Mouse (Mus musculus): Measurements from ENCODE around the gene Cdkn1a. TPM values are rescaled to one million over a fixed set of nuclear protein-coding genes. Genes with fewer than 3 reads are reported as not detected.

Gene Cdkn1a
- polyA plus RNA-seq, 1 experiment from 2014 or later = 47.2 TPM

DNA sequence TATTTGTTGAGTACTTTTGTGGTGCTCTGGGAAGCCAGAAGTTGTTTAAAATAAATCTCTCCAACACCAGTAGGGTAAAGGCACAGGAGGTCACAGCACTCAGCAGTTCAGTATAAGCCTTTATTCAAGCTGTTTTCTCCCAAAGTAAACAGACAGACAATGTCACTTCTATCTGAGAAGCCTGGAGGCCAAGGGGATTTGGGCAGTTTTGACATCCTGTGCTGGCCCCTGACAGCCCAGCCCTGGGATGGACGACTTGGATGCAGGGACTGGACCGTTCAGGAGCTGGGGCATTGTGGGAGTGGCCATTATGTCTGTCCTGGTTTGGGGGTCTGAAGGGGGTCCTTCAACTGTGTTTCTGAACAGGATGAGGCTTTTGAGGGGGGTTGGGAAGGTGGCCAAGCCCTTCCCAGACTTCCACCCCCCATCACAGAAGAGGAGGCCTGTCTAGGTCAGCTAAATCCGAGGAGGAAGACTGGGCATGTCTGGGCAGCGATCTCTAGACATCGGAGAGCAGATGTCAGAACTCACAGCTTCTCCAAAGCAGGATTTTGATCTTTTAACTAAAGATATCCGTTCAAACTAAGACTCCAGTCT, 670 bp downstream of the Cdkn1a start:
- Histone ChIP-seq H3K4me3 (no peak overlapping the region), H3K27me3 (peaks cover 40% of the 10 kb centered on the region), H3K9me3 (no peaks in the 10 kb centered on the region), H3K4me2 (no peak overlapping the region), H3K9ac (no peak overlapping the region), H3K4me1 (replicated peaks) (peaks cover 30% of the 10 kb centered on the region), H3K27ac (replicated peaks) (no peak overlapping the region), H3K36me3 (no peaks in the 10 kb centered on the region)
- ATAC-seq (ENCODE audit: low read depth) = no peak
- WGBS = 57% methylated on average over 6 of the region's 6 CpGs

DNA sequence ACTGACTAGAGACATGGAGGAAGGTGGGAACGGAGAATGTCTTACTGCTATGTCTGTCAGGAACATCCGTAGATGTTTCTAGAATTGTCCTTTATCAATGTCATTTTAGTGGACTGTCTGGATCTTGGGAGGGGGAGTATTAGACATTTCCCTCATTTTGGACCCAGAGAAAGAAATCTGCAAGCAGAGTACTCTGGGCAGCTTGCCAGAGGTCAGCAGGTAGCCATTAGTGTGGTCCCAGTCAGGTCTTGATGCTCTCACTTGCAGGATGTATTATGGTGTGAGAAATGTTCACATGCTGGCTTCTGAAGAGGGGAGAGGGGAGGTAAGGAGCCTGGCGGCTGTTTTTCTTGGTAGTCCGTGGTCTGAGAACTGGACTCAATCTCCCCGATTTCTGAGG, 1.7 kb downstream of the Cdkn1a start:
- 61% methylated on average over 5 of the region's 5 CpGs for WGBS
- no peak overlapping the region for H3K27ac ChIP-seq (replicated peaks)
- no peaks in the 10 kb centered on the region for H3K36me3 ChIP-seq
- H3K27me3 ChIP-seq = peaks cover 40% of the 10 kb centered on the region
- H3K4me1 ChIP-seq (replicated peaks) = peaks cover 27% of the 10 kb centered on the region
- no peak overlapping the region for H3K9ac ChIP-seq
- H3K9me3 ChIP-seq = no peaks in the 10 kb centered on the region
- no peak for ATAC-seq (ENCODE audit: low read depth)
- no peak overlapping the region for H3K4me2 ChIP-seq
- H3K4me3 ChIP-seq = no peak overlapping the region

DNA sequence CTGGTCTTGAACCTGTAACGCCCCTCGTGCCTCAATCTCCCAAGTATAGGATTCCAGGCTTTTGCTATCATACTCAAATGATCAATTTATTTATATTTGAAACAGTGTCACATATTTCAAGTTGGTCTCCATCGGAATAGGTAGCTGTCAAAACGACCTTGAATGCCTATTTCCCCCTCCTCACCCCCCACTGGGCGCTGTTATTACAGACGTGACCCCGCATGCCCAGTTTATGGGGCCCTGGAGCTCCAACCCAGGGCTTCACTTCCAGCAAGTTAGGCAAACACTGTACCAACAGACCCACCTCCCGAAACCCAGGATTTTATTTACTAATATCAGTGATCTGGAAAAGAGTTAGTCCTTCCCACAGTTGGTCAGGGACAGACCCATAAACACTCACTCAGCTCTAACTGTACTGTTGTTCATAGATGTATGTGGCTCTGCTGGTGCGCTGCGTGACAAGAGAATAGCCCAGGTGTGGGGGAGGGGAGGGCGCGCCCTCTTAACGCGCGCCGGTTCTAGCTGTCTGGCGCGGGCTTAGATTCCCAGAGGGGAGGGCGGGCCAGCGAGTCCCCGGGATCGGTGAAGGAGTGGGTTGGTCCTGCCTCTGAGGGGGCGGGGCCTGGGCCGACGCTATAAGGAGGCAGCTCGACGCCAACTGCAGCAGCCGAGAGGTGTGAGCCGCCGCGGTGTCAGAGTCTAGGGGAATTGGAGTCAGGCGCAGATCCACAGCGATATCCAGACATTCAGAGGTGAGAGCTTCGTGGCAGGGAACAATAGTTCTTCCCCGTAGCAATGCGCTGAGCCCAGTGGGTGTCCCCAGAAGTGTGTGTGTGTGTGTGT, 2.6 kb downstream of the Cdkn1a start:
- 6% methylated on average over 36 of the region's 36 CpGs for WGBS
- no peaks in the 10 kb centered on the region for H3K9me3 ChIP-seq
- H3K36me3 ChIP-seq = no peaks in the 10 kb centered on the region
- ATAC-seq (ENCODE audit: low read depth) = peak; percentile 80
- H3K9ac ChIP-seq = peak overlapping the region; percentile 75
- peak overlapping the region; percentile 50 for H3K4me3 ChIP-seq
- H3K27me3 ChIP-seq = peaks cover 40% of the 10 kb centered on the region
- H3K27ac ChIP-seq (replicated peaks) = no peak overlapping the region
- peak overlapping the region; percentile 84 for H3K4me2 ChIP-seq
- peaks cover 27% of the 10 kb centered on the region for H3K4me1 ChIP-seq (replicated peaks)

DNA sequence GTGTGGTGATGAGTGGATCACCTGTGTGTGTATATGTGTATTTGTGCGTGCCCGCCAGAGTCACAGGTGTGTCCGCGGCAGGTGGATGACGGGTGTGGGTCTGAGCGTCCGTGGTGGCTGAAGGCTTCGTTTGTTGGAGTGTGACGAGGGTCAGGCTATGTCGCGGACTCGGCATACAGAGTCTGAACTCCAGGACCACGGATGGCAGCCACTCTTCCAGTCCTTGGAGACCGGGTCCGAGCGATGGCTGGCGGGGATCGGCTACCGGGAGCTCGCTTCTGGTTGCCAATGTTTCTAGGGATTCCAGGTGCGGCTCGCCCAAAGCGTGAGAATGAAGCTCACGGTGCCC, 3.2 kb downstream of the Cdkn1a start:
- H3K36me3 ChIP-seq = 0 out of 2 replicates have a peak, but pooled peaks cover 5% of the 10 kb centered on the region
- peak overlapping the region; percentile 84 for H3K4me2 ChIP-seq
- WGBS = 0% methylated on average over 24 of the region's 24 CpGs
- no peak overlapping the region for H3K27ac ChIP-seq (replicated peaks)
- peak overlapping the region; percentile 50 for H3K4me3 ChIP-seq
- ATAC-seq (ENCODE audit: low read depth) = peak; percentile 9
- H3K27me3 ChIP-seq = peaks cover 40% of the 10 kb centered on the region
- peaks cover 27% of the 10 kb centered on the region for H3K4me1 ChIP-seq (replicated peaks)
- no peaks in the 10 kb centered on the region for H3K9me3 ChIP-seq
- H3K9ac ChIP-seq = peak overlapping the region; percentile 75

DNA sequence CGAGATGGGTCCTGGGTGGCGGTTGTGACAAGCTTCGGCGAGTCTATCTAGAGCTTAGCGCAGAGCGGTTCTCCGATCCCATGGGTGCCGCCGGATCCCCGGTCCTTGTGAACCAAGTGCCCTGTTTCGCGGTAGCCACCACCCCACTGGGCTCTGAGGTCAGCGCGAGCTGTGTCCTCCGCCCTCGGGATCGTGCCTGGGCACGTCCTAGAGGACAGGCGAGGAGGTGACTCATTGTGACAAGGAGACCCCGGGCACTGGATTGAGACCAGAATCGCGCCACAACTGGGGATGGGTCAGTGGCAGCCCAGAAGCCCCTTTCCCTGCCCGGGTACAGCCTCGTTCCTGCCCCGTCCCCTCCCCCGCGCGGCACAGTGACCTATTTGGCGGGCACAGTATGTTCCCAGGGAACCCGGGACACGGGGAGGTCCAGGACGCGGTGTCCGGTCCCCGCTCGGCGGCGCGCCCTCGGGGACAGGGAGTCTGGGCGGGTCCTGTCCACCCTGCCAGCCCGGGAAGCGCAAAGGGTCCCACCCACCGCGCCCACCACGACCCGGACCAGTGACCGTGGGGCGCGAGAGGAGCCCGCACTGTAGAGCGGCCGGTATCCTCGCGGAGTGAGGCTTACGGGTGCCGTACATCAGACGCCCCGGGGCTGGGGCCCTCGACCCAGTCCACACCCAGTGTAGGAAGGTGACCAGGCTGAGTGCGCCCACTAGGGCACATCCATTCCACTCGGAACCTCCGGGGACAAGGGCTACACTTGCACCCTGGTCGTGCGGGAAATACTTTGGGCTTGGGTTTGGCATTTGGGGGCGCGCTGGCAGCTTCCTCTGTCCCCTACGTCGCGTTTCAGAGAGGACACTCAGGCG, 3.8 kb downstream of the Cdkn1a start:
- no peaks in the 10 kb centered on the region for H3K9me3 ChIP-seq
- peak; percentile 32 for ATAC-seq (ENCODE audit: low read depth)
- peak overlapping the region; percentile 50 for H3K4me3 ChIP-seq
- H3K4me1 ChIP-seq (replicated peaks) = peaks cover 27% of the 10 kb centered on the region
- H3K27me3 ChIP-seq = peaks cover 40% of the 10 kb centered on the region
- 0 out of 2 replicates have a peak overlapping the region, but pooled peaks have one; percentile 47 for H3K27ac ChIP-seq (replicated peaks)
- under 1% methylated on average over 69 of the region's 71 CpGs for WGBS
- 0 out of 2 replicates have a peak, but pooled peaks cover 8% of the 10 kb centered on the region for H3K36me3 ChIP-seq
- H3K4me2 ChIP-seq = peak overlapping the region; percentile 84
- peak overlapping the region; percentile 75 for H3K9ac ChIP-seq

DNA sequence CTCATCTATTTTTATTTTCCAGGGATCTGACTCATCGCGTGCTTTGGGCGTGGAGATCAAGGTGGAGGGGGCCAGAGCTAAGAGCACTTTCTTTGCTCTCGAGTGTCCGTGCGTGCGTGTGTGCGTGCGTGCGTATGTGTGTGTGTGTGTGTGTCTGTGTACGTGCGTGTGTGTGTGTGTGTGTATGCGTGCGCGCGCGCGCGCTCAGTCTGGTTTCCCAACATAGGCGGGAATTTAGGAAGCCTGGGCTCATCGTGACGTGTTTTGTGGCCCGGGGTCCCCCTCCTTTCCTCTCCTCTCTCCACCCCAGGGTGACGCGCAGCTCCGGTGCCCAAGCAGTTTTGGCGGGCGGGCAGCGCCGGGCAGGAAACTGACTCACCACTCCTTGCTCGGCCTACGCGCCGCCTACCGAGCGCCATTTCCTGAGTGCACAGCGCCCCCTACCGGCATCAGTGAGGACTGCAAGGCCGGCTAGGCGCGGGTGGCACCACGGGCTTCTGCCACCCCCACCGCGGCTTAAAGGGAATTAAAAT, 4.5 kb downstream of the Cdkn1a start:
- peaks cover 40% of the 10 kb centered on the region for H3K27me3 ChIP-seq
- peak; percentile 88 for ATAC-seq (ENCODE audit: low read depth)
- 2% methylated on average over 44 of the region's 44 CpGs for WGBS

DNA sequence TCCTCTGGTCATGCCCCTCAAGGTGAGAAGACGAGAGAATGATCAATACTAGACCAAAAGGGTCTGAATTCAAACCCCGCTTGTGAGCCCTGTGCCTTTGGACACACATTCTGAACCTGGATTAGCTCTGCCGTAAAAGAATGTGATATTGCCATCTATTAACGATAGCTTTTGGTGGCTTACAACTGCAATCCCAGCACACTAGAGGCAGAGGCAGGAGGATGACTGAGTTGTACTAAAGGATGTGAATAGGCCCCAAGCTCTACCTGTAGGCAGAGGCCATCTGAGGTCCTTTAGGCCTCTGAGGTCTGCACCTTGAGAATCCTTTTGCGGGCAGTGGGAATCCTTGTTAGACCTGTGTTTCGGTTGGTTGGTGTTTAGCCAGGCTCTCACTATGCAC, 5.5 kb downstream of the Cdkn1a start:
- H3K9ac ChIP-seq = no peak overlapping the region
- WGBS = 94% methylated on average over 6 of the region's 6 CpGs

More for the DNA sequence above, 4.5 kb downstream of the Cdkn1a start:
- peak overlapping the region; percentile 50 for H3K4me3 ChIP-seq
- H3K9me3 ChIP-seq = no peaks in the 10 kb centered on the region
- H3K27ac ChIP-seq (replicated peaks) = 0 out of 2 replicates have a peak overlapping the region, but pooled peaks have one; percentile 47
- H3K4me1 ChIP-seq (replicated peaks) = peaks cover 27% of the 10 kb centered on the region
- peak overlapping the region; percentile 75 for H3K9ac ChIP-seq
- H3K4me2 ChIP-seq = peak overlapping the region; percentile 84
- H3K36me3 ChIP-seq = 0 out of 2 replicates have a peak, but pooled peaks cover 8% of the 10 kb centered on the region

DNA sequence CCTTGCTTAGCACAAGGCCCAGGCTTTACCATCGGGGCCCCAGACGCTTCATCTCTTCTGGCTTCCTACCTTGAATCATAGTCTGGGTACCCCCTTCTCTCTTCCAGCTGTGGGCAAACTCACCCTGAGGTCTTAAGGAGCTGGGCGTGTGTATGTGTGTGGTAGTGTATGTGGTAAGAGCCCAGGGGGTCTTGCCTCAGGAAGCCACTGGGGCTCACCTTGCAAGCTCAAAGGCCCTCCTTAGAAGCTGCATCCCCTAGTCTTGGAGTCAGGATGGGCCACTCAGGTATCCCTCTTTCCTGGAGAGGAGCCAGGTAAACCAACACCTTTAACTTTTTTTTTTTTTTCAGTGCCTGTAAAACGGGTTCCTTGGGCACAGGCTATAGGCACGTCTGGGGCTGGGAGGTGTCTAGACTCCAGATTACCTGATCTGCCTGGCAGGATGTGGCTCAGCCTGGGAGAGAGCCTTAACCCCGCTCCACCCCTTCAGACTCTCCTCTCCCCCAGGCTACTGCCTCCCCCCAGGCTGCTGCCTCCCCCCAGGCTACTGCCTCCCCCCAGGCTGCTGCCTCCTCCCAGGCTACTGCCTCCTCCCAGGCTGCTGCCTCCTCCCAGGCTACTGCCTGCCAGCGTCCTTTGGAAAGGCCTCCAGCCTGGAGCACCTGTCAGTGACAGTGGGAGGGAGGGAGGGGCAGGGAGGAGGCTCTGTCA, 6.2 kb downstream of the Cdkn1a start:
- no peak overlapping the region for H3K9ac ChIP-seq
- WGBS = 71% methylated on average over 7 of the region's 7 CpGs
- H3K27ac ChIP-seq (replicated peaks) = no peak overlapping the region
- no peak for ATAC-seq (ENCODE audit: low read depth)
- H3K4me1 ChIP-seq (replicated peaks) = peaks cover 27% of the 10 kb centered on the region
- no peak overlapping the region for H3K4me3 ChIP-seq
- H3K4me2 ChIP-seq = no peak overlapping the region
- H3K27me3 ChIP-seq = peaks cover 34% of the 10 kb centered on the region
- 0 out of 2 replicates have a peak, but pooled peaks cover 8% of the 10 kb centered on the region for H3K36me3 ChIP-seq
- no peaks in the 10 kb centered on the region for H3K9me3 ChIP-seq

More for the DNA sequence above, 5.5 kb downstream of the Cdkn1a start:
- Histone ChIP-seq H3K27me3 (peaks cover 37% of the 10 kb centered on the region), H3K4me2 (no peak overlapping the region), H3K9me3 (no peaks in the 10 kb centered on the region), H3K27ac (replicated peaks) (no peak overlapping the region), H3K4me3 (no peak overlapping the region), H3K36me3 (0 out of 2 replicates have a peak, but pooled peaks cover 8% of the 10 kb centered on the region), H3K4me1 (replicated peaks) (peaks cover 27% of the 10 kb centered on the region)
- ATAC-seq (ENCODE audit: low read depth) = no peak

DNA sequence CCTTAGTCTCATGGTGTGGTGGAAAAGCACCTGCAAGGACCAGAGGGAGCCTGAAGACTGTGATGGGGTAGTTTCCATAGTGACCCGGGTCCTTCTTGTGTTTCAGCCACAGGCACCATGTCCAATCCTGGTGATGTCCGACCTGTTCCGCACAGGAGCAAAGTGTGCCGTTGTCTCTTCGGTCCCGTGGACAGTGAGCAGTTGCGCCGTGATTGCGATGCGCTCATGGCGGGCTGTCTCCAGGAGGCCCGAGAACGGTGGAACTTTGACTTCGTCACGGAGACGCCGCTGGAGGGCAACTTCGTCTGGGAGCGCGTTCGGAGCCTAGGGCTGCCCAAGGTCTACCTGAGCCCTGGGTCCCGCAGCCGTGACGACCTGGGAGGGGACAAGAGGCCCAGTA, 7.5 kb downstream of the Cdkn1a start:
- no peak overlapping the region for H3K9ac ChIP-seq
- H3K27ac ChIP-seq (replicated peaks) = no peak overlapping the region
- no peak overlapping the region for H3K4me3 ChIP-seq
- 0 out of 2 replicates have a peak, but pooled peaks cover 8% of the 10 kb centered on the region for H3K36me3 ChIP-seq
- H3K4me1 ChIP-seq (replicated peaks) = peaks cover 21% of the 10 kb centered on the region
- WGBS = 95% methylated on average over 24 of the region's 24 CpGs
- no peak overlapping the region for H3K4me2 ChIP-seq
- no peaks in the 10 kb centered on the region for H3K9me3 ChIP-seq
- H3K27me3 ChIP-seq = peaks cover 23% of the 10 kb centered on the region
- no peak for ATAC-seq (ENCODE audit: low read depth)

DNA sequence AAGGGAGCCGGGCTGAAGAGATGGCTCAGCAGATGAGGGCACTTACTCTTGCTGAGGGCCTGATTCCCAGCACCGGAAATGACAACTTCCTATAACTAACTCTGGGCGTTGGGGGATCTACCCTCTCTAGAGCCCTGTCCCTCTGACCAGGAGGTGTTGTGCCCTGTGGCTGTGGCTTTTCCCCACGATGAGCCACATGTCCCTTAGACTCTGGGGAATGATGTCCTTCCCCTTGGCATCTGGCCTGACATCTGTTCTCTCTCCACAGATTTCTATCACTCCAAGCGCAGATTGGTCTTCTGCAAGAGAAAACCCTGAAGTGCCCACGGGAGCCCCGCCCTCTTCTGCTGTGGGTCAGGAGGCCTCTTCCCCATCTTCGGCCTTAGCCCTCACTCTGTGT, 8.3 kb downstream of the Cdkn1a start:
- Histone ChIP-seq H3K9me3 (no peaks in the 10 kb centered on the region; the same call in 1 of the 2 replicates), H3K27me3 (peaks cover 15% of the 10 kb centered on the region), H3K4me3 (no peak overlapping the region), H3K36me3 (0 out of 2 replicates have a peak, but pooled peaks cover 8% of the 10 kb centered on the region), H3K9ac (no peak overlapping the region), H3K27ac (replicated peaks) (no peak overlapping the region), H3K4me2 (no peak overlapping the region), H3K4me1 (replicated peaks) (peaks cover 13% of the 10 kb centered on the region)
- ATAC-seq (ENCODE audit: low read depth) = no peak
- 78% methylated on average over 8 of the region's 8 CpGs for WGBS

DNA sequence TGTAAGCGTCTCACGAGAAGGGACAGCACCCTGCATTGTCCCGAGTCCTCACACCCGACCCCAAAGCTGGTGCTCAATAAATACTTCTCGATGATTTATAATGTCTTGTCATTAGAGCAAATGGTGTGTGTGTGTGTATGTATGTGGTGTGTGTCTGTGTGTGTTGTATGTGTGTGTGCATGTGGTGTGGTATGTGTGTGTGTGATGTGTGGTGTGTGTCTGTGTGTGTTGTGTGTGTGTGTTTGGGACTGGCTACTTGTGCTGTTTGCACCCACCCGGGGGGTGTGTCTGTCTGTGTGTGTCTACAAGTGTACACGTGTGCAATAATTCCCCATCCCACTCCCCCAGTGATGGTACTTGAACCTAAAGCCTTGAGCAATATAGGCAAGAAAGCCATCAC, 9.9 kb downstream of the Cdkn1a start:
- Histone ChIP-seq H3K9ac (no peak overlapping the region), H3K4me3 (no peak overlapping the region), H3K27ac (replicated peaks) (no peak overlapping the region), H3K27me3 (peaks cover 5% of the 10 kb centered on the region; the same call in 1 of the 2 replicates), H3K36me3 (0 out of 2 replicates have a peak, but pooled peaks cover 8% of the 10 kb centered on the region), H3K9me3 (no peaks in the 10 kb centered on the region; the same call in 1 of the 2 replicates), H3K4me1 (replicated peaks) (peaks cover 3% of the 10 kb centered on the region; the same call in 1 of the 2 replicates), H3K4me2 (no peak overlapping the region)
- ATAC-seq (ENCODE audit: low read depth) = no peak
- WGBS = 94% methylated on average over 7 of the region's 7 CpGs

Measured in neural tube, embryonic 13.5 days (tissue).